Mouse (Mus musculus): ENCODE data around the gene Acox1. TPM values are rescaled to one million over a fixed set of nuclear protein-coding genes. Genes with fewer than 3 reads are reported as not detected.
A peak's percentile ranks its signal among the peaks of the same experiment; 100 is the strongest.

Gene Acox1
- polyA plus RNA-seq (2011; ENCODE audit: insufficient read depth, insufficient read length, low read depth, missing spikeins): 18.0 and 19.2 TPM in 2 replicates

DNA sequence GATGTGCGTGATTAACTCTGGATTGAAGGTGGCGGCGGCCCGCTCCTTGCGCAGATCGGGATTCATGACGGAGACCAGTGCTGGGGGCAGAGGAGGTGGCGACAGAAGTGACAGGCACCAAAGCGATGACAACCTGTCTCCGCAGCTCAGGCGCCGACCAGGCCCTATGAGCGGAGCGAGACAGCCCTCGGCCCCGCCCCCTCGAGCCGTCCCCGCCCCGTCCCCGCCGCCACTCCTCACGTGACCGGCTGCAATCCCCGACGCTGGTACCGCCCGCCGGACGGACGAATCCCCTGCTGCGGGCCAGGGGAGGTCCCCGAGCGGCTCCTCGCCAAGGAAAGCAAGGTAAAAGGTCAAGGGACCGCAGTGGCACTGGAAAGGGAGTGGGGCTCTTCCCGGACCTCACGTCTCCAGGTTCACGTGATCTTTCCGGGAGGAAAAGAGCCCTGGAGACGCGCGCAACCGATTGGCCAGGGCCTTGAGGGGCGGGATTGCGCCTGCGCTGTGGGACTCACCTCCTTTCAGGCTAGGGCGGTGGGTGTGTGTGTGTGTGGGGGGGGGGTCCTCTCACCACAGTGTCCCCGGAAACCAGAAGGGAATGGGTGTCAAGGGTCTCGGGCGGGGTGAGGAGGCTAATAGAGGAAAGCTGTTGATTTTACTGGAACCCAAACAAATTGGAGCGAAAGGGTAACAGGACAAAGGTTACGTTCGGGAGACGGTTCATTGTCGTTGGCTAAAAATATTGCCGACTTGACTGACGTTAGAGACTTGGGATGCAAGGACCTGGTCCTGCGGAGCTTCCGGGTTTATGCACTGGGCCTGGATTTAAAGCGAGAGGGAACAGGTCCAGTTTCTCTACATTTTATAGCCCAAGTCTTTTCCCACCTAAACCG lies at the start of gene Acox1, which contains the start of gene Ten1:
TSS of gene Acox1 (minus strand) at position 407 of the 893 bp plus-strand sequence.
TSS of gene Ten1 (plus strand) at position 217 of the 893 bp plus-strand sequence.
- TF ChIP-seq CTCF (IDR thresholded peaks at IDR 0.05; ENCODE audit: low read depth, low read length) (no peak), POLR2A (IDR thresholded peaks at IDR 0.05; ENCODE audit: insufficient read depth, low read length) (peak; percentile 55)
- H3K4me1 ChIP-seq (ENCODE audit: control insufficient read depth, insufficient read depth, low read length): no peaks in the 10 kb centered on the region
- peak within 1 kb of the TSS; percentile 82 for H3K9ac ChIP-seq (ENCODE audit: low read depth, poor library complexity, severe bottlenecking)
- no peaks in the 10 kb centered on the region for H3K9me3 ChIP-seq (replicated peaks; ENCODE audit: control insufficient read depth, insufficient read depth, low read length, poor library complexity, severe bottlenecking)
- H3K27ac ChIP-seq (ENCODE audit: insufficient read depth, low read length): peak within 1 kb of the TSS; percentile 81
- H3K27me3 ChIP-seq (ENCODE audit: control insufficient read depth, insufficient read depth, low read length, poor library complexity, severe bottlenecking): no peaks in the 10 kb centered on the region
- H3K4me3 ChIP-seq (ENCODE audit: low read depth, low read length): peak within 1 kb of the TSS; percentile 92
- H3K36me3 ChIP-seq (ENCODE audit: control insufficient read depth, insufficient read depth, low read length, poor library complexity, severe bottlenecking): no peaks in the 10 kb centered on the region

DNA sequence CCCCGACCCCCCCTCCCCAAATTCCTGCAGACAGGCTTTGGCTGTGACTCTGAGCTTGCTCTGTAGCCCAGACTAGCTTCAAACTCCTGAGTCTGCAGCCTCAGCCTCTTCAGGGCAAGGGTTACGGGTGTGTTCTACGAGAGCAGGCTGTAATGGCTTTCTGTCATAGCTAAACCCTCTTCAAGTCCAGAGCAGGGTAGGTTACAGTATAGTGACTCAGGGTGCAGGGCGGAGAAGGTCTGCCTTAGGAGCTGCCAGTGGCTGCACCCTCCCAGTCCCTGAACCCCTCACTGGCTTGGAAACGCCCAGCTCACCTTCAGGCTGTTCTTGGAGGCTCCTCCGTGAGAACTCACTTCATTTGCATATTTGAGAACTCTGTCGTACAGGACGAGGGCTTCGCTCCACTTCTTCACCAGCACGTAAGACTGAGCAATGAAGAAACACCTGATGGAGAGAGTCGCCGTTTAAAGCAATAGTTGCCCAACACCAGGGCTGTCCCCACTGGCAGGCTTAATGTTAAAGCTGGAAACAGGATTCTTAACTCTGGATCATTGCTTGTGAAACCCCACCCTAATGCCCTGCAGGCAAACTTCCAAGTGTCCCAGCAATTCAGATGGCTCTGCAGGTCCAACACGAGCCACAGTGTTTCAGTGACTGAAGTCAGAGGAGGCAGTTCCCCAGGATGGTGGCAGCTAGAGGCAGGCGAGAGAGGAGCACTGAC lies 48.8 kb upstream of the Acox1 start:
- Histone ChIP-seq H3K4me1 (ENCODE audit: control insufficient read depth, insufficient read depth, low read length) (no peaks in the 10 kb centered on the region), H3K27me3 (ENCODE audit: control insufficient read depth, insufficient read depth, low read length, poor library complexity, severe bottlenecking) (no peaks in the 10 kb centered on the region), H3K27ac (ENCODE audit: insufficient read depth, low read length) (no peak overlapping the region), H3K4me3 (ENCODE audit: low read depth, low read length) (no peak overlapping the region), H3K9ac (ENCODE audit: low read depth, poor library complexity, severe bottlenecking) (no peak overlapping the region), H3K9me3 (replicated peaks; ENCODE audit: control insufficient read depth, insufficient read depth, low read length, poor library complexity, severe bottlenecking) (no peaks in the 10 kb centered on the region), H3K36me3 (ENCODE audit: control insufficient read depth, insufficient read depth, low read length, poor library complexity, severe bottlenecking) (peaks cover 23% of the 10 kb centered on the region)
- TF ChIP-seq EP300 (IDR thresholded peaks at IDR 0.05; ENCODE audit: insufficient read depth, low read depth, low read length) (no peak), POLR2A (IDR thresholded peaks at IDR 0.05; ENCODE audit: insufficient read depth, low read length) (no peak), CTCF (IDR thresholded peaks at IDR 0.05; ENCODE audit: low read depth, low read length) (no peak)

DNA sequence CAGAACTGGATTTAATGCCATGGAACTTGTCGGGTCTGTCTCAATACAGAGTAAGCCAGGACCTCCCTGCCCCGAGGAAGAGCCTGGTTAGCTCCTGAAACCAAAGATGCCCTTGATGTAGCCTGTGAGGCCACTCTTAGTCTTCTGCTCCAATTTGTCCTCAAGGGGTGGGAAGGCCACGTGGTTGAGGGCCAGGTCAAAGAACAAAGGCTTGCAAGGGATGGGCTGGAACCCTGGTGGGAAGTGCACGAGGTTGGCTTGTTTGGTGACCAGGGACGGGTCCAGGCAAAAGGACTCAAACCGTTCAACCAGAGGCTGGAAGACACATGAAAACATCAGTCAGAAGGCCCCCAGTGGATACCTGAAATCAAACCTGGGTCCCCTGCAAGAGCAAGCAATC lies 46.8 kb upstream of the Acox1 start:
- TF ChIP-seq EP300 (IDR thresholded peaks at IDR 0.05; ENCODE audit: insufficient read depth, low read depth, low read length) (no peak), POLR2A (IDR thresholded peaks at IDR 0.05; ENCODE audit: insufficient read depth, low read length) (no peak), CTCF (IDR thresholded peaks at IDR 0.05; ENCODE audit: low read depth, low read length) (no peak)
- H3K4me3 ChIP-seq (ENCODE audit: low read depth, low read length): no peak overlapping the region
- H3K36me3 ChIP-seq (ENCODE audit: control insufficient read depth, insufficient read depth, low read length, poor library complexity, severe bottlenecking): peaks cover 23% of the 10 kb centered on the region
- no peaks in the 10 kb centered on the region for H3K9me3 ChIP-seq (replicated peaks; ENCODE audit: control insufficient read depth, insufficient read depth, low read length, poor library complexity, severe bottlenecking)
- H3K27ac ChIP-seq (ENCODE audit: insufficient read depth, low read length): no peak overlapping the region
- no peaks in the 10 kb centered on the region for H3K27me3 ChIP-seq (ENCODE audit: control insufficient read depth, insufficient read depth, low read length, poor library complexity, severe bottlenecking)
- no peaks in the 10 kb centered on the region for H3K4me1 ChIP-seq (ENCODE audit: control insufficient read depth, insufficient read depth, low read length)
- no peak overlapping the region for H3K9ac ChIP-seq (ENCODE audit: low read depth, poor library complexity, severe bottlenecking)

DNA sequence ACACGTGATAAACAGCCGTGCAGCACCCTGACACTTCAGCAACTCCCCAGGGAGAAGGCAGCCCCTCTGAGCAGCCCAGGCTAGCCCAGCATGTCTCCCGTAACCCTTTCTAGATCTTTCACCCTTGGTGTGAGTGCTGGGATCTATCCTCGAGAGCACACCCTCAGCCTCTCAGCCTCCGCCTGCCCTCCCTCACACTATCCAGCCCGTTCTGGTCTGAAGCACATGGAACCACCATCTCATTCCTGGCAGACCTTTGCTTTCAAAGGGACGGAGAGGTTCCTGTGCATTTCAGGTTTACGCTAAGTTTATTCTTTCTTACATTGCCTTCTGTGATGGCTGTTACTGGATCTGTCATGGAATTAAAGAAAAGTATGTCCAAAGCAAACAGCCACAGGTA lies 45.7 kb upstream of the Acox1 start:
- no peak overlapping the region for H3K4me3 ChIP-seq (ENCODE audit: low read depth, low read length)
- no peaks in the 10 kb centered on the region for H3K9me3 ChIP-seq (replicated peaks; ENCODE audit: control insufficient read depth, insufficient read depth, low read length, poor library complexity, severe bottlenecking)
- peaks cover 18% of the 10 kb centered on the region for H3K36me3 ChIP-seq (ENCODE audit: control insufficient read depth, insufficient read depth, low read length, poor library complexity, severe bottlenecking)
- no peak overlapping the region for H3K9ac ChIP-seq (ENCODE audit: low read depth, poor library complexity, severe bottlenecking)
- H3K27ac ChIP-seq (ENCODE audit: insufficient read depth, low read length): no peak overlapping the region
- H3K27me3 ChIP-seq (ENCODE audit: control insufficient read depth, insufficient read depth, low read length, poor library complexity, severe bottlenecking): no peaks in the 10 kb centered on the region
- H3K4me1 ChIP-seq (ENCODE audit: control insufficient read depth, insufficient read depth, low read length): no peaks in the 10 kb centered on the region
- no peak for TF ChIP-seq CTCF (IDR thresholded peaks at IDR 0.05; ENCODE audit: low read depth, low read length)
- no peak for TF ChIP-seq POLR2A (IDR thresholded peaks at IDR 0.05; ENCODE audit: insufficient read depth, low read length)
- TF ChIP-seq EP300 (IDR thresholded peaks at IDR 0.05; ENCODE audit: insufficient read depth, low read depth, low read length): no peak

- H3K27me3 ChIP-seq (ENCODE audit: control insufficient read depth, insufficient read depth, low read length, poor library complexity, severe bottlenecking): no peaks in the 10 kb centered on the region
- H3K9ac ChIP-seq (ENCODE audit: low read depth, poor library complexity, severe bottlenecking): no peak overlapping the region
- no peaks in the 10 kb centered on the region for H3K4me1 ChIP-seq (ENCODE audit: control insufficient read depth, insufficient read depth, low read length)
- H3K36me3 ChIP-seq (ENCODE audit: control insufficient read depth, insufficient read depth, low read length, poor library complexity, severe bottlenecking): peaks cover 17% of the 10 kb centered on the region
- no peak overlapping the region for H3K4me3 ChIP-seq (ENCODE audit: low read depth, low read length)
- H3K9me3 ChIP-seq (replicated peaks; ENCODE audit: control insufficient read depth, insufficient read depth, low read length, poor library complexity, severe bottlenecking): no peaks in the 10 kb centered on the region
- no peak overlapping the region for H3K27ac ChIP-seq (ENCODE audit: insufficient read depth, low read length)
- TF ChIP-seq EP300 (IDR thresholded peaks at IDR 0.05; ENCODE audit: insufficient read depth, low read depth, low read length): no peak
- TF ChIP-seq CTCF (IDR thresholded peaks at IDR 0.05; ENCODE audit: low read depth, low read length): no peak
- TF ChIP-seq POLR2A (IDR thresholded peaks at IDR 0.05; ENCODE audit: insufficient read depth, low read length): no peak
These were observed 42.9 kb upstream of the Acox1 start for GRCm38 (mm10) chr11:116241744-116242235.

Data from ES-Bruce4 (cell line).